Mouse (Mus musculus) CD4-positive, CD25-positive, alpha-beta regulatory T cell (primary cell): ENCODE data around the gene Tmem54. TPM values are rescaled to one million over a fixed set of nuclear protein-coding genes. Genes with fewer than 3 reads are reported as not detected.

Experiments
- polyA plus RNA-seq: library from polyadenylated mRNA; unstranded; fragments of 100-300 nt; shearing (Covaris generic); gene quantifications from one replicate; pipeline ENCODE4 v1.2.1, GENCODE M21; 2017

The Tmem54 gene
- not detected for polyA plus RNA-seq

GRCm38 (mm10) chr4:129105356-129105755 is at the start of gene Tmem54:
Gene Tmem54, plus strand, starts transcription at chr4:129105548.

GRCm38 (mm10) chr4:129058207-129059092 is 46.9 kb upstream of the Tmem54 start, which contains the start of gene Rnf19b:
Gene Rnf19b, plus strand, starts transcription at chr4:129058271.

GRCm38 (mm10) chr4:129121569-129122086 is 16.3 kb downstream of the Tmem54 start, which contains the start of gene Hpca:
Gene Hpca, minus strand, starts transcription at chr4:129122036.

GRCm38 (mm10) chr4:129136579-129137391 is 31.4 kb downstream of the Tmem54 start, which contains the start of gene Fndc5:
Gene Fndc5, plus strand, starts transcription at chr4:129136999.

Other genes with a start within 250 kb of the Tmem54 start
- gene Trim62, start 222.0 kb upstream of the Tmem54 start, polyA plus RNA-seq: 12.4 TPM
- 0.35 TPM for gene Azin2, start 143.1 kb upstream of the Tmem54 start, polyA plus RNA-seq
- 141 TPM for gene Ak2, start 113.6 kb upstream of the Tmem54 start, polyA plus RNA-seq
- 44.8 TPM for gene Rnf19b, start 47.3 kb upstream of the Tmem54 start, polyA plus RNA-seq
- gene Hpca, start 16.5 kb downstream of the Tmem54 start, polyA plus RNA-seq: not detected
- 0.06 TPM for gene Fndc5, start 31.5 kb downstream of the Tmem54 start, polyA plus RNA-seq
- 14.3 TPM for gene S100pbp, start 84.2 kb downstream of the Tmem54 start, polyA plus RNA-seq
- 45.5 TPM for gene Yars, start 84.2 kb downstream of the Tmem54 start, polyA plus RNA-seq
- 0.56 TPM for gene C77080, start 155.9 kb downstream of the Tmem54 start, polyA plus RNA-seq
- gene Sync, start 182.1 kb downstream of the Tmem54 start, polyA plus RNA-seq: 0.32 TPM
- 328 TPM for gene Rbbp4, start 229.8 kb downstream of the Tmem54 start, polyA plus RNA-seq
- gene Zbtb8os, start 230.1 kb downstream of the Tmem54 start, polyA plus RNA-seq: 66.5 TPM